Mouse (Mus musculus) heart, embryonic 16.5 days (tissue): Measurements from ENCODE around the gene Gm4553. TPM values are rescaled to one million over a fixed set of nuclear protein-coding genes. Genes with fewer than 3 reads are reported as not detected.
"Not testable (repeated sequence)": the region's sequence is repeated elsewhere in the genome, so short reads cannot be mapped to it uniquely, and the experiment has no call there.

Experiments used
- ATAC-seq: fragments of 200-750 bp; cut with Nextera tagmentation; replicated peaks from 2 replicates; pipeline ENCODE4 v1.8.0; 2017; ENCODE audit warnings: moderate number of reproducible peaks; ENCODE audit not compliant: insufficient read depth, low FRiP score; ENCODE audit errors: extremely low read depth
- H3K27ac ChIP-seq: fragments of 300-500 bp; sonication (generic); 2 replicates; pipeline ENCODE4 v1.5.1; 2014; ENCODE audit warnings: mild to moderate bottlenecking, low read length, control low read depth, moderate library complexity
- H3K27me3 ChIP-seq: fragments of 300-500 bp; sonication (generic); 2 replicates; pipeline ENCODE4 v1.6.1; 2014; ENCODE audit warnings: low read length, mixed read lengths; ENCODE audit not compliant: control insufficient read depth, insufficient read depth
- H3K36me3 ChIP-seq: fragments of 300-500 bp; sonication (generic); 2 replicates; pipeline ENCODE4 v1.6.1; 2014; ENCODE audit not compliant: control insufficient read depth, insufficient read depth
- H3K4me1 ChIP-seq: fragments of 300-500 bp; sonication (generic); 2 replicates; pipeline ENCODE4 v1.6.1; 2014; ENCODE audit warnings: low read length, mixed read lengths; ENCODE audit not compliant: control insufficient read depth, insufficient read depth
- H3K4me2 ChIP-seq: fragments of 300-500 bp; sonication (generic); 2 replicates; pipeline ENCODE4 v1.6.1; 2014; ENCODE audit warnings: low read depth, mild to moderate bottlenecking, control low read depth, low read length
- H3K4me3 ChIP-seq: fragments of 300-500 bp; sonication (generic); 2 replicates; pipeline ENCODE4 v1.5.1; 2014; ENCODE audit warnings: mild to moderate bottlenecking, control low read depth, low read length
- H3K9ac ChIP-seq: fragments of 300-500 bp; sonication (generic); 2 replicates; pipeline ENCODE4 v1.6.1; 2014; ENCODE audit warnings: low read length, control low read depth
- H3K9me3 ChIP-seq: fragments of 300-500 bp; sonication (generic); replicated peaks from 2 replicates; pipeline ENCODE4 v1.6.1; 2016; ENCODE audit warnings: low read length; ENCODE audit not compliant: control insufficient read depth
- WGBS: fragments of 180-500 bp; shearing (Covaris S2); extraction: QIAGEN DNeasy Blood & Tissue Kit; methylation state at CpG from one replicate; pipeline ENCODE4 v1.1.7; 2014; 5-methylcytosine and 5-hydroxymethylcytosine counted together
- polyA plus RNA-seq: library from polyadenylated mRNA; unstranded; fragments of >200 nt; fragmentation: Nextera tagmentation; extraction: Ambion mirVana; gene quantifications from 2 replicates; pipeline ENCODE4 v1.2.1, GENCODE M21; 2015

Gm4553 gene
- polyA plus RNA-seq, 1 experiment from 2014 or later, result not detected

- no peaks in the 10 kb centered on the region for H3K36me3 ChIP-seq
- H3K9ac ChIP-seq, result no peak overlapping the region
- H3K9me3 ChIP-seq, result no peaks in the 10 kb centered on the region
- H3K4me1 ChIP-seq, result no peaks in the 10 kb centered on the region
- no peak for ATAC-seq
- WGBS, result 21% methylated on average over 1 of the region's 1 CpGs
- H3K4me3 ChIP-seq, result no peak overlapping the region
- H3K4me2 ChIP-seq, result no peak overlapping the region
- H3K27ac ChIP-seq, result no peak overlapping the region
- H3K27me3 ChIP-seq, result no peaks in the 10 kb centered on the region
These were observed 15.5 kb upstream of the Gm4553 start for GRCm38 (mm10) chr7:142181021-142181420.

GRCm38 (mm10) chr7:142178685-142179084 lies 13.1 kb upstream of the Gm4553 start:
- Histone ChIP-seq H3K4me1 (no peaks in the 10 kb centered on the region), H3K9me3 (no peaks in the 10 kb centered on the region), H3K27me3 (no peaks in the 10 kb centered on the region), H3K27ac (no peak overlapping the region), H3K9ac (no peak overlapping the region), H3K4me3 (no peak overlapping the region), H3K4me2 (no peak overlapping the region), H3K36me3 (no peaks in the 10 kb centered on the region)
- WGBS, result 72% methylated on average over 1 of the region's 1 CpGs
- ATAC-seq, result no peak

GRCm38 (mm10) chr7:142175905-142176304 lies 10.4 kb upstream of the Gm4553 start, which contains the start of gene Krtap5-2:
Gene Krtap5-2 (minus strand): TSS chr7:142176005.
- not testable (repeated sequence) for H3K27ac ChIP-seq, H3K4me3 ChIP-seq, H3K9ac ChIP-seq, H3K4me1 ChIP-seq, H3K36me3 ChIP-seq, H3K4me2 ChIP-seq, ATAC-seq, H3K9me3 ChIP-seq, H3K27me3 ChIP-seq

- no peaks in the 10 kb centered on the region for H3K27me3 ChIP-seq
- no peak for ATAC-seq
- no peaks in the 10 kb centered on the region for H3K36me3 ChIP-seq
- no peak overlapping the region for H3K4me3 ChIP-seq
- H3K9ac ChIP-seq, result no peak overlapping the region
- H3K4me2 ChIP-seq, result no peak overlapping the region
- no peak overlapping the region for H3K27ac ChIP-seq
- H3K4me1 ChIP-seq, result no peaks in the 10 kb centered on the region
- no peaks in the 10 kb centered on the region for H3K9me3 ChIP-seq
- WGBS, result 40% methylated on average over 3 of the region's 3 CpGs
These were observed 4.3 kb upstream of the Gm4553 start for GRCm38 (mm10) chr7:142169836-142170235.

- no peak for ATAC-seq
- Histone ChIP-seq H3K4me1 (no peaks in the 10 kb centered on the region), H3K4me2 (no peak overlapping the region), H3K27me3 (no peaks in the 10 kb centered on the region), H3K36me3 (no peaks in the 10 kb centered on the region), H3K27ac (no peak overlapping the region), H3K9ac (no peak overlapping the region), H3K9me3 (no peaks in the 10 kb centered on the region), H3K4me3 (no peak overlapping the region)
- WGBS, result 81% methylated on average over 3 of the region's 3 CpGs
These were observed 6.2 kb downstream of the Gm4553 start for GRCm38 (mm10) chr7:142159366-142159765.

DNA sequence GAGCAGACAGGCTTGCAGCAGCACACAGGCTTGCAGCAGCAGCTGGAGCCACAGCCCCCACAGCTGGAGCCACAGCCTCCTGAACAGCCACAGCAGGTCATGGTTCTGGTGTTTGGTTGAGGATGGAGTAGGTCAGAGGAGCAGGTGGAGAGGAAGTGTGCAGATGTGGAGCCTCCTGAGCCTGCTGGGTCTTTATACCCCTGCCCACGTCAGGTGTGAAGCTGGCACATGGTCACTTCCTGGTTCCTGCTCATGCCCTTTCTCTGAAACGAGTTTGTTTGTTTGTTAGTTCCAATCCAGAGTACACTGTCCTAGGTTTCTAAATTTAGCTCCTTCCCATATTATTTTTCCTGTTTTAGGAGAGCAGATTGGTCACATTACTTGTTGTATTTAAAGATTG lies 8.5 kb downstream of the Gm4553 start, which contains the start of gene Gm29735:
Gm29735 (minus strand) TSS at position 101 of the 400 bp plus-strand sequence.
- H3K4me3 ChIP-seq, H3K4me1 ChIP-seq, H3K27ac ChIP-seq, H3K36me3 ChIP-seq, H3K9ac ChIP-seq, H3K4me2 ChIP-seq, ATAC-seq, H3K9me3 ChIP-seq, H3K27me3 ChIP-seq: not testable (repeated sequence)
- 41% methylated on average over 2 of the region's 2 CpGs for WGBS

DNA sequence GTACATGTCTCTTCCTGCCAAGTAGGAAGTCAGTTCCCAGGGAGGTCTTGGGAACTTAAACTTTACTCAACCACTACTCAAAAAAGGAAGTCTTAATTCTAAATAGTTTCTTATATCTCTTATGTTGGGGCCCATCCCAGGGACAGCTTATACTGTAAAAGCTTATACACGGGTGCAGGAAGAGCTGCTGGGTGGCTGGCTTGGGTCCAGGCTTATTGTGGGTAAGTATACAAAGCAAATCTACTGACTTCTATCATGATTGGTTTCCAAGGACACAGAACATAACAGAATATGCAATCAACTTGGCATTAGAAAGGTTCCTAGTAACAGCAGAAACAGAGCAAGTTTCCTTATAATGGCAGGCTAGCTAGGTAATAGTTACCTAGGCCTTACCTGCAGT lies 10.2 kb downstream of the Gm4553 start:
- no peak overlapping the region for H3K4me3 ChIP-seq
- no peak overlapping the region for H3K9ac ChIP-seq
- H3K4me1 ChIP-seq, result no peaks in the 10 kb centered on the region
- no peak overlapping the region for H3K4me2 ChIP-seq
- H3K9me3 ChIP-seq, result no peaks in the 10 kb centered on the region
- no peak overlapping the region for H3K27ac ChIP-seq
- no peaks in the 10 kb centered on the region for H3K36me3 ChIP-seq
- H3K27me3 ChIP-seq, result no peaks in the 10 kb centered on the region
- ATAC-seq, result no peak
- 43% methylated on average over 1 of the region's 1 CpGs for WGBS

DNA sequence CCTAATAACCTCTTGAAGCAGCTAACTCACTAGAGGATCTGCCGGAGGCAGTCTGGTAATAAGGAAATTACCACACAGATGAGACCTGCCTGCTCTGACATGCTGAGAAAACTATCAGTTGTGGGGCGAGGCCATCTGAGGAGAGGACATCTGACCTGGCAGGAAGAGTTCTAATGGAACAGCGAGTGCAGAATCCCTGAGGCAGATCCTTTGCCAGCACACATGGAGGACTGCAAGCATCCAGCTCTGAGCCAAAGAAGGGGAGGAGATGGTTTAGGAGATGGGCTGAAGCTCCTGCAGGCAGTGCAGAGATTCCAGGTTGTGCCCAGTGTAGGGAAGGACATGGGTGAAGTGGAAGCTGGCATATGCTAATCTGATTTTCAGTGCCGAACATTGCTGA lies 13.3 kb downstream of the Gm4553 start:
- Histone ChIP-seq H3K27me3 (no peaks in the 10 kb centered on the region), H3K27ac (no peak overlapping the region), H3K4me2 (no peak overlapping the region), H3K9ac (no peak overlapping the region), H3K36me3 (no peaks in the 10 kb centered on the region), H3K4me1 (no peaks in the 10 kb centered on the region), H3K4me3 (no peak overlapping the region), H3K9me3 (0 out of 2 replicates have a peak, but pooled peaks cover 4% of the 10 kb centered on the region)
- no peak for ATAC-seq
- WGBS, result 79% methylated on average over 4 of the region's 4 CpGs

DNA sequence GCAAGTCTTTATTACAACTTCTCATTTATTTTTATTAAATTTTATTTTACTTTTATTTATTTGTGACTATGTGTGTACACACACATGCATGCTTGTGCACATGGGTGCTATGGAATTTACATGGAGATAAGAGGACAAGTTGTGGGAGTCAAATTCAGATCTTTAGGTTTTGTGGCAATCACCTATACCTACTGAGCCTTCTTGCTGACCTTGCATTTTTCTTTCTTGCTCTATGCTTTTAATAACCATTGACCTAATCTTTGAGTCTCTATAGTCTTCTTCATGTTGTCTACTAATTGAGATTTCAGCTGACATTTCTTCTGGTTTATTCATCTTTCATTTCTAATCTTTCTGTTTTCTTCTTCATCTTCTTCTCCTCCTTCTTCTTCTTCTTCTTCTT lies 16.9 kb downstream of the Gm4553 start:
- no peak for ATAC-seq
- H3K36me3 ChIP-seq, result no peaks in the 10 kb centered on the region
- no peak overlapping the region for H3K4me3 ChIP-seq
- no peak overlapping the region for H3K27ac ChIP-seq
- H3K4me2 ChIP-seq, result no peak overlapping the region
- 0 out of 2 replicates have a peak, but pooled peaks cover 4% of the 10 kb centered on the region for H3K9me3 ChIP-seq
- H3K27me3 ChIP-seq, result peaks cover 4% of the 10 kb centered on the region
- H3K9ac ChIP-seq, result no peak overlapping the region
- H3K4me1 ChIP-seq, result no peaks in the 10 kb centered on the region

GRCm38 (mm10) chr7:142146033-142146432 lies 19.5 kb downstream of the Gm4553 start:
- peaks cover 3% of the 10 kb centered on the region; the same call in 1 of the 2 replicates for H3K4me1 ChIP-seq
- H3K4me2 ChIP-seq, result no peak overlapping the region
- no peaks in the 10 kb centered on the region for H3K36me3 ChIP-seq
- 0 out of 2 replicates have a peak, but pooled peaks cover 4% of the 10 kb centered on the region for H3K9me3 ChIP-seq
- WGBS, result 7% methylated on average over 1 of the region's 1 CpGs
- no peak overlapping the region for H3K4me3 ChIP-seq
- no peak overlapping the region for H3K27ac ChIP-seq
- no peak for ATAC-seq
- H3K27me3 ChIP-seq, result peaks cover 4% of the 10 kb centered on the region
- H3K9ac ChIP-seq, result no peak overlapping the region
